Mouse (Mus musculus) embryonic facial prominence, embryonic 13.5 days (tissue): ENCODE measurements around the gene Hist1h2ai. TPM values are rescaled to one million over a fixed set of nuclear protein-coding genes. Genes with fewer than 3 reads are reported as not detected.
"Not testable (repeated sequence)": the region's sequence is repeated elsewhere in the genome, so short reads cannot be mapped to it uniquely, and the experiment has no call there.

Experiments
- ATAC-seq: fragments of 200-750 bp; cut with Nextera tagmentation; 2 replicates; pipeline ENCODE4 v1.8.0; 2017; ENCODE audit warnings: low read depth; ENCODE audit not compliant: insufficient number of reproducible peaks, insufficient read depth, low FRiP score, low TSS enrichment
- H3K27ac ChIP-seq: fragments of 300-500 bp; sonication (generic); 2 replicates; pipeline ENCODE4 v1.5.1; 2015; ENCODE audit warnings: moderate library complexity, mild to moderate bottlenecking, inconsistent platforms
- H3K27me3 ChIP-seq: fragments of 300-500 bp; sonication (generic); 2 replicates; pipeline ENCODE4 v1.6.1; 2015; ENCODE audit warnings: mild to moderate bottlenecking, inconsistent platforms
- H3K36me3 ChIP-seq: fragments of 300-500 bp; sonication (generic); 2 replicates; pipeline ENCODE4 v1.6.1; 2015; ENCODE audit warnings: mild to moderate bottlenecking, inconsistent platforms
- H3K4me1 ChIP-seq: fragments of 300-500 bp; sonication (generic); 2 replicates; pipeline ENCODE4 v1.6.1; 2015; ENCODE audit warnings: inconsistent platforms
- H3K4me2 ChIP-seq: fragments of 300-500 bp; sonication (generic); 2 replicates; pipeline ENCODE4 v1.6.1; 2015; ENCODE audit warnings: moderate library complexity, mild to moderate bottlenecking, inconsistent platforms
- H3K4me3 ChIP-seq: fragments of 300-500 bp; sonication (generic); 2 replicates; pipeline ENCODE4 v1.5.1; 2015; ENCODE audit warnings: mild to moderate bottlenecking, inconsistent platforms
- H3K9ac ChIP-seq: fragments of 300-500 bp; sonication (generic); 2 replicates; pipeline ENCODE4 v1.6.1; 2015; ENCODE audit warnings: mild to moderate bottlenecking, inconsistent platforms
- H3K9me3 ChIP-seq: fragments of 300-500 bp; sonication (generic); 2 replicates; pipeline ENCODE4 v1.6.1; 2016; ENCODE audit warnings: inconsistent platforms
- WGBS: fragments of 180-500 bp; shearing (Covaris S2); methylation state at CpG from one replicate; pipeline ENCODE4 v1.1.7; 2015; ENCODE audit warnings: mixed read lengths; 5-methylcytosine and 5-hydroxymethylcytosine counted together
- polyA plus RNA-seq: library from polyadenylated mRNA; unstranded; fragments of >200 nt; fragmentation: Nextera tagmentation; extraction: Ambion mirVana; gene quantifications from 2 replicates; pipeline ENCODE4 v1.2.1, GENCODE M21; 2015

Gene Hist1h2ai
- polyA plus RNA-seq, 1 experiment from 2014 or later: 52.2 TPM

GRCm38 (mm10) chr13:21734010-21734905 is 18.0 kb downstream of the Hist1h2ai start:
- Histone ChIP-seq H3K4me3 (peak overlapping the region; percentile 53), H3K9ac (peak overlapping the region; percentile 80), H3K27ac (peak overlapping the region; percentile 99), H3K36me3 (no peaks in the 10 kb centered on the region), H3K4me1 (peaks cover 12% of the 10 kb centered on the region), H3K9me3 (no peaks in the 10 kb centered on the region), H3K27me3 (no peaks in the 10 kb centered on the region), H3K4me2 (peak overlapping the region; percentile 66)
- peak; percentile 72; the same call in 1 of the 2 replicates for ATAC-seq
- WGBS: under 1% methylated on average over 21 of the region's 21 CpGs

- Histone ChIP-seq H3K27ac (peak within 1 kb of the TSS; percentile 99), H3K4me1 (peaks cover 12% of the 10 kb centered on the region), H3K4me3 (peak within 1 kb of the TSS; percentile 53), H3K4me2 (peak within 1 kb of the TSS; percentile 66), H3K9ac (peak within 1 kb of the TSS; percentile 80)
- ATAC-seq: peak; percentile 90
- not testable (repeated sequence) for H3K36me3 ChIP-seq, H3K9me3 ChIP-seq, H3K27me3 ChIP-seq
- WGBS: under 1% methylated on average over 39 of the region's 56 CpGs
Observed at GRCm38 (mm10) chr13:21734906-21735767, 18.9 kb downstream of the Hist1h2ai start, which contains the start of gene Hist1h4j. Gene Hist1h4j (plus strand): TSS chr13:21735064.

GRCm38 (mm10) chr13:21745006-21745405 is 28.8 kb downstream of the Hist1h2ai start:
- no peaks in the 10 kb centered on the region for H3K9me3 ChIP-seq
- no peak for ATAC-seq

GRCm38 (mm10) chr13:21749387-21750158 is 33.4 kb downstream of the Hist1h2ai start:
- peak overlapping the region; percentile 79 for H3K9ac ChIP-seq
- no peaks in the 10 kb centered on the region for H3K9me3 ChIP-seq
- ATAC-seq: no peak
- peak overlapping the region; percentile 84 for H3K4me2 ChIP-seq
- H3K27ac ChIP-seq: peak overlapping the region; percentile 98
- H3K36me3 ChIP-seq: no peaks in the 10 kb centered on the region
- H3K4me1 ChIP-seq: peaks cover 18% of the 10 kb centered on the region
- WGBS: 5% methylated on average over 5 of the region's 5 CpGs
- H3K4me3 ChIP-seq: peak overlapping the region; percentile 58
- no peaks in the 10 kb centered on the region for H3K27me3 ChIP-seq

More at GRCm38 (mm10) chr13:21745006-21745405, 28.8 kb downstream of the Hist1h2ai start:
- H3K9ac ChIP-seq: no peak overlapping the region
- H3K4me3 ChIP-seq: no peak overlapping the region
- 87% methylated on average over 1 of the region's 1 CpGs for WGBS
- peaks cover 8% of the 10 kb centered on the region; the same call in 1 of the 2 replicates for H3K4me1 ChIP-seq
- H3K4me2 ChIP-seq: no peak overlapping the region
- no peaks in the 10 kb centered on the region for H3K36me3 ChIP-seq
- H3K27ac ChIP-seq: no peak overlapping the region
- H3K27me3 ChIP-seq: no peaks in the 10 kb centered on the region

GRCm38 (mm10) chr13:21750159-21751017 is 34.2 kb downstream of the Hist1h2ai start, which contains the start of gene Hist1h4k:
Gene Hist1h4k (minus strand): TSS chr13:21750505.
- Histone ChIP-seq H3K9ac (peak within 1 kb of the TSS; percentile 79), H3K4me1 (peaks cover 18% of the 10 kb centered on the region), H3K27ac (peak within 1 kb of the TSS; percentile 98), H3K4me3 (peak within 1 kb of the TSS; percentile 58), H3K4me2 (peak within 1 kb of the TSS; percentile 84)
- H3K27me3 ChIP-seq, H3K36me3 ChIP-seq, H3K9me3 ChIP-seq: not testable (repeated sequence)
- ATAC-seq: peak; percentile 85
- WGBS: under 1% methylated on average over 49 of the region's 56 CpGs

- Histone ChIP-seq H3K4me2 (no peak overlapping the region), H3K27me3 (no peaks in the 10 kb centered on the region), H3K27ac (peak overlapping the region; percentile 95; the same call in 1 of the 2 replicates), H3K9me3 (no peaks in the 10 kb centered on the region), H3K4me1 (peaks cover 18% of the 10 kb centered on the region), H3K4me3 (no peak overlapping the region), H3K36me3 (no peaks in the 10 kb centered on the region), H3K9ac (no peak overlapping the region)
- ATAC-seq: no peak
Observed at GRCm38 (mm10) chr13:21751417-21751816, 35.2 kb downstream of the Hist1h2ai start.

GRCm38 (mm10) chr13:21751827-21752226 is 35.6 kb downstream of the Hist1h2ai start:
- H3K36me3 ChIP-seq: no peaks in the 10 kb centered on the region
- H3K4me3 ChIP-seq: no peak overlapping the region
- ATAC-seq: no peak
- 77% methylated on average over 3 of the region's 3 CpGs for WGBS
- H3K27me3 ChIP-seq: no peaks in the 10 kb centered on the region
- no peaks in the 10 kb centered on the region for H3K9me3 ChIP-seq
- peak overlapping the region; percentile 55; the same call in 1 of the 2 replicates for H3K9ac ChIP-seq
- H3K4me2 ChIP-seq: peak overlapping the region; percentile 77; the same call in 1 of the 2 replicates
- H3K27ac ChIP-seq: peak overlapping the region; percentile 95
- peaks cover 18% of the 10 kb centered on the region for H3K4me1 ChIP-seq

GRCm38 (mm10) chr13:21752356-21752755 is 36.1 kb downstream of the Hist1h2ai start:
- H3K27ac ChIP-seq: peak overlapping the region; percentile 95
- no peak for ATAC-seq
- no peaks in the 10 kb centered on the region for H3K9me3 ChIP-seq
- H3K27me3 ChIP-seq: no peaks in the 10 kb centered on the region
- no peaks in the 10 kb centered on the region for H3K36me3 ChIP-seq
- peaks cover 16% of the 10 kb centered on the region for H3K4me1 ChIP-seq
- 34% methylated on average over 3 of the region's 3 CpGs for WGBS
- peak overlapping the region; percentile 14 for H3K4me3 ChIP-seq
- H3K9ac ChIP-seq: peak overlapping the region; percentile 55; the same call in 1 of the 2 replicates
- peak overlapping the region; percentile 77 for H3K4me2 ChIP-seq

GRCm38 (mm10) chr13:21753051-21753523 is 36.9 kb downstream of the Hist1h2ai start:
- Histone ChIP-seq H3K27ac (peak overlapping the region; percentile 95), H3K4me3 (peak overlapping the region; percentile 49), H3K9me3 (no peaks in the 10 kb centered on the region), H3K4me2 (peak overlapping the region; percentile 77), H3K9ac (peak overlapping the region; percentile 80), H3K4me1 (peaks cover 13% of the 10 kb centered on the region), H3K36me3 (no peaks in the 10 kb centered on the region), H3K27me3 (no peaks in the 10 kb centered on the region)
- ATAC-seq: no peak
- WGBS: 1% methylated on average over 10 of the region's 10 CpGs
